Mouse (Mus musculus) hindbrain, postnatal 0 days (tissue): ENCODE data around the gene Cib3. TPM values are rescaled to one million over a fixed set of nuclear protein-coding genes. Genes with fewer than 3 reads are reported as not detected.

Experiments
- ATAC-seq: fragments of 200-750 bp; cut with Nextera tagmentation; 2 replicates; pipeline ENCODE4 v1.8.0; 2017; ENCODE audit warnings: mild to moderate bottlenecking, moderate TSS enrichment, moderate library complexity
- DNase-seq: peaks from one replicate; pipeline ENCODE4 v3.0.0-alpha.2; 2015; ENCODE audit warnings: low spot score
- H3K27ac ChIP-seq: fragments of 300-500 bp; sonication (generic); 2 replicates; pipeline ENCODE4 v1.5.1; 2014; ENCODE audit warnings: mild to moderate bottlenecking
- H3K27me3 ChIP-seq: fragments of 300-500 bp; sonication (generic); 2 replicates; pipeline ENCODE4 v1.6.1; 2014; ENCODE audit warnings: low read length, mixed read lengths; ENCODE audit not compliant: insufficient read depth
- H3K36me3 ChIP-seq: fragments of 300-500 bp; sonication (generic); 2 replicates; pipeline ENCODE4 v1.6.1; 2014; ENCODE audit warnings: low read length, mixed read lengths; ENCODE audit not compliant: insufficient read depth
- H3K4me1 ChIP-seq: fragments of 300-500 bp; sonication (generic); 2 replicates; pipeline ENCODE4 v1.6.1; 2014; ENCODE audit warnings: antibody characterized with exemption, low read length, mixed read lengths; ENCODE audit not compliant: insufficient read depth
- H3K4me2 ChIP-seq: fragments of 300-500 bp; sonication (generic); 2 replicates; pipeline ENCODE4 v1.6.1; 2014; ENCODE audit warnings: low read depth, mild to moderate bottlenecking, low read length, moderate library complexity, mixed read lengths
- H3K4me3 ChIP-seq: fragments of 300-500 bp; sonication (generic); 2 replicates; pipeline ENCODE4 v1.5.1; 2014; ENCODE audit warnings: low read length
- H3K9ac ChIP-seq: fragments of 300-500 bp; sonication (generic); replicated peaks from 2 replicates; pipeline ENCODE4 v1.6.1; 2014; ENCODE audit warnings: mild to moderate bottlenecking, low read length, moderate library complexity, mixed read lengths
- H3K9me3 ChIP-seq: fragments of 300-500 bp; sonication (generic); 2 replicates; pipeline ENCODE4 v1.6.1; 2016; ENCODE audit warnings: low read length, mixed read lengths
- CTCF ChIP-seq: IDR thresholded peaks from 2 replicates; pipeline ENCODE4 v1.5.1; 2016; ENCODE audit warnings: antibody characterized with exemption, control low read depth, low read depth
- WGBS: fragments of 180-500 bp; shearing (Covaris S2); extraction: QIAGEN DNeasy Blood & Tissue Kit; methylation state at CpG from one replicate; pipeline ENCODE4 v1.1.7; 2014; 5-methylcytosine and 5-hydroxymethylcytosine counted together
- polyA plus RNA-seq: library from polyadenylated mRNA; unstranded; fragments of >200 nt; fragmentation: Nextera tagmentation; extraction: Ambion mirVana; gene quantifications from 2 replicates; pipeline ENCODE4 v1.2.1, GENCODE M21; 2015
- total RNA-seq: library from RNA; depleted of rRNA; stranded (reverse); fragments of >200 nt; gene quantifications from 2 replicates; pipeline ENCODE4 v1.2.3, GENCODE M21; 2014

Gene Cib3
- total and polyA plus RNA-seq, 2 experiments from 2014 or later = not detected

DNA sequence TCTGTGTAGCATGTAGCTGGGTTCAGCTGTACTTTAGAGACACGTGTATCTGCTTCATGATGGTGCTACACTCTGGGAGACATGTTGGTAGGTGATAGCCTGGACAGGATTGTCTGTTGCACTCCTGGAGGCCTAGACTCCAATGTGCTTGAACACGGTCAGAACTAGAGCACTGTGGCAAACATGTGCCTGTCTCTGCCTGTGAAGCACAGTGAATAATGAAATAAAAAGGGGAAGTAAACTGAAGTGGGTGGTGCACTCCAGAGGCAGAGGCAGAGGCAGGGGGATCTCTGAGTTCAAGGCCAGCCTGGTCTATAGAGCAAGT, 22.5 kb downstream of the Cib3 start:
- Histone ChIP-seq H3K36me3 (no peaks in the 10 kb centered on the region), H3K27me3 (no peaks in the 10 kb centered on the region), H3K9ac (no peak overlapping the region), H3K4me2 (no peak overlapping the region), H3K4me3 (no peak overlapping the region), H3K27ac (no peak overlapping the region), H3K9me3 (no peaks in the 10 kb centered on the region; the same call in 1 of the 2 replicates), H3K4me1 (no peaks in the 10 kb centered on the region)
- WGBS = 82% methylated on average over 2 of the region's 2 CpGs
- TF ChIP-seq CTCF = no peak
- ATAC-seq = no peak
- DNase-seq = no peak

DNA sequence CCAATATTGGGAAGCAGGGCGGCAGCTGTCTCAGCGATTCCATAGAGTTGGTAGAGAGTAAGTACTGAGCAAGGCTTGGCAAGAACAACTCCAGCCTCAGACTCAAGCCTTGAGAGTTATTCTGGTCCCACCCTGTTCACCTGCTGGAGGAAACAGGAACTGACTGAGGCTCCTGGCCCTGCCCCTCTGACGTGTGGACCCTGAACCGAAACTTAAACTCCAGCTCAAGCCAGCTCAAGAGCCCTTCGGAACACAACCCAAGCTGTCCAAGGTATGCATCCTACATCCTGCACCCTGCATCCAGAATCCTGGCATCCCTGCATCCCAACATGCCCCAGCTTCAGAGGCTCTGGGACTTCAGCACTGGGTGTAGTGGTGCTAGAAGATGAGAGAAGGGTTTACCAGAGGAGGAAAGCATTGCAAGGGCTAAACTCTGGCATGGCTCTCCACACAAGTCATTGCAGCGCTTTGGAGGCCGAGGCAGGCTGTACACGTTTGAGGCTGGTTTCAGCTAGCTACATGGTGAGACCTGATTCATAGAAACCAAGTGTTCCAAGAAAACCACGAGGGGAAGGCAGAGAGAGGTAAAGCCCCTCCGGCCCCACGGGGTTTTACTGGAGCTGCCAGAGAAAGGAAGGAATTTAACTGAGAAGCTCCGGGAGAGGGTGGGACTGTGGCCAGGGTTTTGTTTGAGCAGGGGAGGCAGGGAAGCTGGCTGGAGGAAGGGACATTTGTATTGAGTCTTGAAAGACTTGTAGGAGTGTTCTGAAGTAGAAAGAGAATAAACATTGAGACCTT, 23.0 kb downstream of the Cib3 start, which contains the start of gene Hsh2d:
Gene Hsh2d, plus strand, starts transcription at position 222 of the 798 bp plus-strand sequence.
- no peak within 1 kb of the TSS for H3K4me2 ChIP-seq
- H3K4me3 ChIP-seq = no peak within 1 kb of the TSS
- ATAC-seq = no peak
- no peak for DNase-seq
- H3K9me3 ChIP-seq = no peaks in the 10 kb centered on the region; the same call in 1 of the 2 replicates
- no peak for TF ChIP-seq CTCF
- no peaks in the 10 kb centered on the region for H3K36me3 ChIP-seq
- no peak within 1 kb of the TSS for H3K9ac ChIP-seq
- H3K4me1 ChIP-seq = no peaks in the 10 kb centered on the region
- WGBS = 61% methylated on average over 12 of the region's 12 CpGs
- no peaks in the 10 kb centered on the region for H3K27me3 ChIP-seq
- no peak within 1 kb of the TSS for H3K27ac ChIP-seq

DNA sequence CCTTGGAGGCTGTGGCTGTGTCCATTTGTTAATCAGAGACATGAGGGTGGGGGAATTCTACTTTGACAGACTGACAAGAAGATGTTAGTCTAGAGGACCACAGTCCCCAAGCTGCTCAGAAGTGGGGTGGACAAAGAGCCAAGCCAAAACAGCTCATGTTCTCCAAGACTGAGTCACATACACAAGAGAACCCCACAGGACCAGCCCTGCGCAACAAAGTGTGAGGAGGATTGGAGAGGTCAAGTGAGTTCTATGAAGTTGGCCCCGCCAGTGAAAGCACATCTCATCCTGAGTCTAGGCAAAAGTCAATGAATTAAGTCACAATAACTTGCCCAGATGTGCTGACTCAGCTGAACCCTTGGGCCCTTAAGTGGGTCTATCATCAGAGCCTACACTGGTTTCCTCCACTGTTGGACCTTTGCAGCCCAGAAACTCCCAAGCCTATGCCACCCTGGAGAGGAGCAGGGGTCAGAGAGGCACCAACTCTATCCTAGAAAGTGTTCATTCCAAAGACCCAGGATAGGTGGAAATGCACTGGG, 24.8 kb downstream of the Cib3 start:
- Histone ChIP-seq H3K36me3 (no peaks in the 10 kb centered on the region), H3K27me3 (no peaks in the 10 kb centered on the region), H3K4me1 (no peaks in the 10 kb centered on the region), H3K9me3 (no peaks in the 10 kb centered on the region), H3K4me3 (no peak overlapping the region), H3K9ac (no peak overlapping the region), H3K4me2 (no peak overlapping the region), H3K27ac (no peak overlapping the region)
- TF ChIP-seq CTCF = no peak
- 83% methylated on average over 2 of the region's 2 CpGs for WGBS
- ATAC-seq (no peak), DNase-seq (no peak)

DNA sequence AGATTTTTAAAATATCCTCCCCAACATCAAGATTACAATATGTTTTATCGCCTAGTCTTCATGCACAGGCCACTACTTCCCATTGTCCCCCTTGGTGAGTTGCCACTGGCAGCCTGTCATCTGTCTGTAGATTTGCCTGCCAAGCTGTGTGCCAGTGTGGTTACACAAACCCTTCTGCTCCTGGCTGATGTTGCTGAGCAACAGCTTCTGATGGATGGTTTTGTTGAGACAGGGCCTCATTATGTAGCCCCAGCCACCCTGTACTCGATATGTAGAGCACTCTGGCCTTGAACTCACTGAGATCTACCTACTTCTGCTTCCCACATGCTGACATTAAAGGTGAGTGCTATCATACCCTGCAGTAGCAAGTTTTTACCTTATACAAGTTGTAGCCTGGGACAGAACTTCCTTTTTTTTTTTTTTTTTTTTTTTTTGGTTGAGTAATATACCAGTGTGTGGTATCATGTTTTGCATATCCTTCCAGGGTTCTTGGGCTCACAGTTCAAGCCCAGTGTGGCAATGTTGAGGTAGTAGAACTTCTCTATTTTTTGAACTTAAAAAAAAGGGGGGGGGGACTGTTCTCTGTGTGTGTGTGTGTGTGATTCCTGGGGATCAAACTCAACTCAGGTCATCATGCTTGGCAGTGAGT, 29.0 kb downstream of the Cib3 start:
- no peaks in the 10 kb centered on the region for H3K9me3 ChIP-seq
- no peaks in the 10 kb centered on the region for H3K27me3 ChIP-seq
- no peak for TF ChIP-seq CTCF
- no peak overlapping the region for H3K4me3 ChIP-seq
- H3K9ac ChIP-seq = no peak overlapping the region
- H3K36me3 ChIP-seq = peaks cover 18% of the 10 kb centered on the region; the same call in 1 of the 2 replicates
- no peaks in the 10 kb centered on the region for H3K4me1 ChIP-seq
- ATAC-seq (peak; percentile 81), DNase-seq (peak; percentile 45)
- 32% methylated on average over 2 of the region's 2 CpGs for WGBS
- no peak overlapping the region for H3K27ac ChIP-seq
- H3K4me2 ChIP-seq = no peak overlapping the region

DNA sequence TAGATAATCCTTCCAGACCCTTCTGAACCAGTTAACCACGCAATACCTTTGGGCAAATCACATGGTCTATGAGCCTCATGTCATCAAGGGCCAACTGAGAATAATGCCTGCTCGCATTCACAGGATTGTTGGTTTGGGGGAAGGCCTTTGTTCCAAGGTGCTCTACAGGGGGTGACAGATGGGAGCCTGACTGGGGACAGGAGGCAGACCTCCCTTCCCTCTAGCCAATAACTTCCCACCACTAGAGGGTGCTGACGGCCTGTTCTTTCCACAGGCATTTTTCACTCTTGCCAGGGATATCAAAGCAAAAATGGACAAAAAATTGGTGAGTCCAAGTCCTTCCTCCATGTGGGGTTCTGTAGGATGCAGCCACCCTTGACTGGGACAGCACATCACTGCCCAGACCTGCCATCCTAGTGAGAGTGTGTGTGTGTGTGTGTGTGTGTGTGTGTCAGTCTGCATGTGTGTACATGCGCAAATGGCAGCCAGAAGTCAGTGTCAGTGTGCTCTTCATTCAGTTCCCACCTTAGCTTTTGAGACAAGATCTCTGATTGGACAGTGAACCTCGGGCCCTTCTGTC, 35.2 kb downstream of the Cib3 start:
- WGBS = 52% methylated on average over 5 of the region's 5 CpGs
- Histone ChIP-seq H3K9ac (no peak overlapping the region), H3K9me3 (no peaks in the 10 kb centered on the region), H3K27ac (peak overlapping the region; percentile 20; the same call in 1 of the 2 replicates), H3K4me3 (no peak overlapping the region), H3K4me2 (no peak overlapping the region), H3K4me1 (no peaks in the 10 kb centered on the region), H3K27me3 (no peaks in the 10 kb centered on the region), H3K36me3 (peaks cover 65% of the 10 kb centered on the region)
- ATAC-seq (peak; percentile 75), DNase-seq (peak; percentile 81)
- peak; percentile 89 for TF ChIP-seq CTCF

DNA sequence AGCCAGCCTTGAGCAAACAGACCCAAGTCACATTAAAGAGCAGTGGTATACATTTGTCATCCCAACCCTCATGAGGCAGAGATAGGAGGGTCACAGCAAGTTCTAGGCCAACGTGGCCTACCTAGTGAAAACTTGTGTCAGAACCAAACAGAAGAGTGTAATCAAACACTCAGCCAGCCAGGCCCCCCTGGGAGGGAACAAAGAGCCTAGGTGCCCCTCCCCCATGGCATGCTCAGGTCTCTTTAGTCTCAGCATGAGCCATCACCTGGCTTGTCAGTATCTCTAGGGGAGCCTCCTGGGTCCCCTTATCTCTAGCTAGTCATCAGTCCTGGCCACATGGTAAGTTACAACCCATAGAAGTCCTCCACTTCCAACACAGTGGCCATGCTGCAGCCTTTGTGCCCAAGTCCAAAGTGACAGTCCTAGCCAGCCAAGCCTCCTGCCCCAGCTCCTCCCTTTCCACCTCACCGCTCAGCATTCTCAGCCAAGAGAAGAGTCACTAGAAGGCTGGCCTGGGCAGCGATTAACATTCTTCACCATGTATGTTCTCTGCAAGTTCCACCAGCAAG, 42.9 kb downstream of the Cib3 start:
- peaks cover 56% of the 10 kb centered on the region for H3K36me3 ChIP-seq
- no peak overlapping the region for H3K27ac ChIP-seq

More for the DNA sequence above, 42.9 kb downstream of the Cib3 start:
- ATAC-seq = no peak
- 86% methylated on average over 3 of the region's 3 CpGs for WGBS
- Histone ChIP-seq H3K4me3 (no peak overlapping the region), H3K4me1 (no peaks in the 10 kb centered on the region), H3K9me3 (no peaks in the 10 kb centered on the region), H3K9ac (no peak overlapping the region), H3K4me2 (no peak overlapping the region), H3K27me3 (no peaks in the 10 kb centered on the region)
- DNase-seq = no peak
- TF ChIP-seq CTCF = no peak
